Mouse (Mus musculus) layer of hippocampus, postnatal 14 days (tissue): ENCODE results near the gene Als2cr12. TPM values are rescaled to one million over a fixed set of nuclear protein-coding genes. Genes with fewer than 3 reads are reported as not detected.
"Not testable (repeated sequence)": the region's sequence is repeated elsewhere in the genome, so short reads cannot be mapped to it uniquely, and the experiment has no call there.

Experiments
- DNase-seq, 2 experiments: peaks; one replicate each; pipeline ENCODE4 v3.0.0; 2021 to 2022; ENCODE audit warnings: low spot score in 2 of 2, mixed read lengths in 1 of 2
- total RNA-seq, 2 experiments: library from RNA; stranded (reverse); gene quantifications; 2 replicates each; pipeline ENCODE4 v1.2.3; 2021

The Als2cr12 gene
- total RNA-seq, 2 experiments from 2014 or later, result not detected

GRCm38 (mm10) chr1:58719356-58719945 is 23.7 kb upstream of the Als2cr12 start:
- DNase-seq, result no peak

GRCm38 (mm10) chr1:58717589-58718270 is 21.9 kb upstream of the Als2cr12 start:
- no peak for DNase-seq

- DNase-seq, result no peak
These were observed 21.1 kb upstream of the Als2cr12 start for GRCm38 (mm10) chr1:58716883-58717220.

- no peak for DNase-seq
These were observed 20.5 kb upstream of the Als2cr12 start for GRCm38 (mm10) chr1:58716162-58716882.

GRCm38 (mm10) chr1:58715536-58715935 is 19.7 kb upstream of the Als2cr12 start:
- no peak for DNase-seq

- no peak for DNase-seq
These were observed 18.6 kb upstream of the Als2cr12 start for GRCm38 (mm10) chr1:58714361-58714760.

- peak; percentile 32 to 58 for DNase-seq
These were observed 18.1 kb upstream of the Als2cr12 start for GRCm38 (mm10) chr1:58713893-58714231.

GRCm38 (mm10) chr1:58713081-58713892 is 17.5 kb upstream of the Als2cr12 start:
- DNase-seq, result peak; percentile 41 to 49

GRCm38 (mm10) chr1:58712076-58713061 is 16.6 kb upstream of the Als2cr12 start:
- peak; percentile 22 to 25 for DNase-seq

GRCm38 (mm10) chr1:58711365-58712016 is 15.7 kb upstream of the Als2cr12 start, which contains the start of gene Cflar:
TSS of gene Cflar (plus strand) at chr1:58711508.
- peak; percentile 46 to 57 for DNase-seq

GRCm38 (mm10) chr1:58710711-58711364 is 15.0 kb upstream of the Als2cr12 start:
- DNase-seq, result no peak

- not testable (repeated sequence) for DNase-seq
These were observed 14.3 kb upstream of the Als2cr12 start for GRCm38 (mm10) chr1:58710043-58710442.

GRCm38 (mm10) chr1:58700580-58701162 is 4.9 kb upstream of the Als2cr12 start:
- DNase-seq, result not testable (repeated sequence)

- DNase-seq, result no peak
These were observed 4.2 kb upstream of the Als2cr12 start for GRCm38 (mm10) chr1:58699988-58700387.

- no peak for DNase-seq
These were observed 3.0 kb upstream of the Als2cr12 start for GRCm38 (mm10) chr1:58698781-58699180.

- DNase-seq, result peak; percentile 32 to 70
These were observed 1.8 kb upstream of the Als2cr12 start for GRCm38 (mm10) chr1:58697607-58698006.

GRCm38 (mm10) chr1:58693696-58694095 is 2.1 kb downstream of the Als2cr12 start:
- DNase-seq, result no peak

GRCm38 (mm10) chr1:58691718-58692117 is 4.1 kb downstream of the Als2cr12 start:
- not testable (repeated sequence) for DNase-seq
